Mouse (Mus musculus): ENCODE measurements around the gene Naaladl1.

Naaladl1 gene

DNA sequence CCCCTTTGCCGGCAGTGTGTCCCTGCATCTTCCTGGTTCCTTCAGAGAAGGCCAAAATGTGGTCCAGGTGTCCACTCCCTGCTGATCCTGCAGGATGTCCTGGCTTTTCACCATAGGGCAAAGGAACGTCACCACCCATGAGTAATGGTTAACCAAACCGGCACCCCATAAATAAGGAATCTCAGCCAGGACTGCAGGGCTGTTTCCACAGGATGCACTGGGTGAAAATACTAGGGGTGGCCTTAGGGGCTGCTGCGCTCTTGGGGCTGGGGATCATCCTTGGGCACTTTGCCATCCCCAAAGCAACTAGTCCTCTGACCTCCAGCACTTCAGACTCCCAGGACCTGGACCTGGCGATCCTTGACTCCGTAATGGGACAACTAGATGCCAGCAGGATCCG is at the start of gene Naaladl1:
Gene Naaladl1 (plus strand): TSS at position 197 of the 400 bp plus-strand sequence.
- DNase-seq (ENCODE audit: low read depth, low spot score), result no peak

DNA sequence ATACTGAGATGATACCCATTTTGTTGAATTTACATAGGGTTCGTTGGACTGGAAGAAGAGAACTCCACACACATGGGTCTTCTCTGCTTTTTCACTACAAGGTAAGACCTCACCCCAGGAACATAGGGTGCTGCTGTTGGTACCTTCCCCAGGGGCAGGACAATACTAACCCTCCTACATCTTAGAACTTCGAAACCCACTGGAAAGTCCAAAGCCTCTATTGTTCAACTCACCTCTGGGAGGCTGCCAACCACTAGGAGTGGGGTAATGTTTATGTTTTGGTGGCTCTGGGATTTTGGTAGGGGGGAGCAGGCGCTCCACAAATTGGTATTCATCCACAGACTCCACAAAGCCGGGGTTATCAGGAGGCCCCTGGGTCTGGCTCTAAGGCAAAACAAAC is 48.9 kb upstream of the Naaladl1 start:
- DNase-seq (ENCODE audit: low read depth, low spot score), result no peak

DNA sequence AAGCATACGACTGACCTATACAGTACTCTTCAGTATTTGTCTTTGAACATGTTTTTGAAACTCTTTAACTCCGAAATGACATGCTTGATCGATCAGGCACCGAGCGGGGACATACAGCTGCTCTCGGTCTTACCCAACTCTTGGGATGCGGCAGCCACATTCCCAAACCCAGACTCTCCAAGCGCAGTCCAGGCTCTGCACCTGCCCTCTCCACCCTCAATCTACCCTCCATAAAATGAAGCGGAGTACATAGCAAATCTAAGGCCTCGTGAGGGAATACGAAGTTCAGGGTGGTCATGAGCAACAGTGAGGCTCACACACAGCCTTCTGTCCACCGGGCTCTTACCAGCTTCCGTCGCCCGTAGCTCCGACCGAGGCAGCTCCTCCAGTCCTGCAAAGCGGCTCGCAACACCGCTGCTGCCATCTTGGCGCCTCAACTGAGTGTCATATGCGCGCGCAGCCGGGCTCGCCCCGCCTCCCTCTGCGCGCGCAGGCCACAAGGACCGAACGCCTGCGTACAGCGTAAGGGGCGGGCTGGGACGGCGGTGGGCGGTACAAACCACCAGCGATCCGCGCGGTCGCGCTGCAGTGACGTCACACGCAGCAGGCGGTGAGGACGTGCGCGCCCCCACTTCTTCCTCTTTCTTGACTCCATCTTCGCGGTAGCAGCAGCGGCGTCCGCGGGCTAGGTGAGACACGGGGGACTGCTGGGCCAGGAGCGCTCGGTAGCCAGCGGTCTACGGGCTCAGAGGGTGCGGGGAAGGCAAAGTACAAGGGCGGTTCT is 48.1 kb upstream of the Naaladl1 start, which contains the start of the genes Mrpl49 and Fau:
Gene Mrpl49 (minus strand): TSS at position 473 of the 784 bp plus-strand sequence.
Gene Fau (plus strand): TSS at position 532 of the 784 bp plus-strand sequence.
- peak; percentile 99 for DNase-seq (ENCODE audit: low read depth, low spot score)

DNA sequence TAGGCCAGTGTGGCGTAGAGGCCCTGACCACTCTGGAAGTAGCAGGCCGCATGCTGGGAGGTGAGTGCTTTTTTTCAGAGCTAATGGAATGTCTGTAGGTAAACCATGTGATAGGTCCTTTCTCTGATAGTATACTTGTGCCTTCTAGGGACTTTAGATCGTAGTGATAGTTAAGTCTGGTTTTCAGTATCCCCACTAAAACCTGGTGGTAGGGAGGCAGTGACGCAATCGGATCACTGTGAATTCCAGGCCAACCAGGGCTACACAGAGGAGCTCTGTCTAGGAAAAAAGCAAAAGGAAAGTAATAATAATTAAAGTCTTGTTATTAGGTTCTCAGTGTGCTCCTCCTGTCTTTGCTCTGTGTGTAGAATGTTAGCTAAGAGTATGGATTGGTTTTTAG is 47.1 kb upstream of the Naaladl1 start:
- DNase-seq (ENCODE audit: low read depth, low spot score), result no peak

DNA sequence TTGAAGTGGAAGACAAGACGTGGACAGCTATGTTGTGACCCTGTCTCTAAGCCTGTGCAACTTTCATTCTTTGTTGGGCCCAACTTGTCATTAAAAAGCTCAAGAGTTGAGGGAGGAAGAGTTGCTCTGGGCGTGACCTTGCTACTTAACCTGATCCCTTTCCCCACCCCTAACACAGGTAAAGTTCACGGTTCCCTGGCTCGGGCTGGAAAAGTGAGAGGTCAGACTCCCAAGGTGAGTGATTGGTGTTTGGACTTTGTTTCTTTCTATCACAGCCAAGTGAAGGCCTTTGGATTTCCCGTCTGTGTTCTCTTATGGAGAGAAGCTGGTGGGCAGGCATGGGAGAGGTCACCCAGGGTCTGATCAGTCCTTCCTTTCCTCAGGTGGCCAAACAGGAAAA is 46.6 kb upstream of the Naaladl1 start:
- DNase-seq (ENCODE audit: low read depth, low spot score), result no peak

DNA sequence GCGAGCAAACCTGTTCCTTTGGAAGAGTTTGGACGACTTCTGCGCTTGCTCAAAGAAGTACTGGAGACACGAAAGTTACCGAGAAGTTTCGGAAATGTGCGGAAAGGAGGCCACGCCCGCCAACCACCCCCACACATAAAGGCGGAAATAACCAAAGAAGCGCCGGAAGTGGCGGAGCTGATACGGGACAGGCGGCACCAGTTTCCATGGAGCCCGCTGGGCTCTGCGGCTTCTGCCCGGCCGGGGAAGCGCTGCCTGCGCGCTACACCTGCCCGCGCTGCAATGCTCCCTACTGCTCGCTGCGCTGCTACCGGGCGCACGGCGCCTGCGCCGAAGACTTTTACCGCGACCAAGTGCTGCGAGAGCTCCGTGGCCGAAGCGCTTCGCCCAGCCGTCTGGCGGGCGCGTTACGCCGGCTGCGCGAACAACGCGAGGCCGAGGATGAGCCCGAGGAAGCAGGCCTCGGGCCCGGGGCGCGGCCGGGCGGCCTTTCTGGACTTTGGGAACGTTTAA is 44.5 kb upstream of the Naaladl1 start, which contains the start of gene Znhit2:
Gene Znhit2 (plus strand): TSS at position 172 of the 513 bp plus-strand sequence.
- peak; percentile 96 for DNase-seq (ENCODE audit: low read depth, low spot score)

DNA sequence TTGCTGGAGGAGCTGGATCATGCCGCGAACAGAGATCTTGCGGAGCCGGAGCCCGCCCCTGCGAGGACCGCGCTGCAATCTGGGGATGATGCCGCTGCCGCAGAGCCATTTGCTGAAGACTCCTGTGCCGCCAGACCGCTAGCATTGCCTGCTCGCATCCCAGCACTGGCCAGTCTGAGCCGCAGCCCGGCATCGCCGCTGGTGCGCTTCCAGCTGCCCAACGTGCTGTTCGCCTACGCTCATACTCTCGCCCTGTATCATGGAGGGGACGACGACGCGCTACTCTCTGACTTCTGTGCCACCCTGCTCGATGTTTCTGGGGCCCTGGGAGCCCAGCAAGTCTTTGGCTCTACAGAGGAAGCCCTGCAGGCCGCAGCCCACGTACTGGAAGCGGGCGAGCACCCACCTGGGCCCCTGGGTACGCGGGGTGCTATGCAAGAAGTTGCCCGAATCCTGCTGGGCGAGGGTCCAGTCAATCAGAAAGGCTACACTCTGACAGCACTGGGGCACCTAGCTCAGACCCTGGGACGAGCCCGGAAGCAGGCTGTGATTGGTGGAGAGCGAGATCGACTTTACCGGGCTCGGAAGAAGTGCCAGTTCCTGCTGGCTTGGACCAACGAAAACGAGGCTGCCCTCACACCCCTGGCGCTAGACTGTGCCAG is 43.8 kb upstream of the Naaladl1 start:
- peak; percentile 59 for DNase-seq (ENCODE audit: low read depth, low spot score)

DNA sequence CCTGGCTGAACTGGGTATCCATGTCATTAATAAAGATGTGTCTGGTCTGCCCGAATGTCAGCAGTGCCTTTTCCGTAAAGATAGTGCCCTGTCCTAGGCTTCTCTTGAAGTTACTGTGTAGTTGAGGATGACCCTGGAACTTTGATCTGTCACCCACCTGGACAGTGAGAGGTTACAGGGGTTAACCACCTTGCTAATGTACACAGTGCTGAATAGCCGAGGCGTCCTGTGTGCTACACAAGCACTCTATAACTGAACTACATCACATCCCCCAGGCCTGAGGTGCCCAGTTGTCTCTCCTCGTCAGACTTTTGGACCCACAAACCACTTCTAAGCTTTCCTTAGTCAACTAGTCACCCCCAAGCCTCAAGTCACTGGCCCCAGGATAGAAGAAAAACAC is 43.2 kb upstream of the Naaladl1 start:
- DNase-seq (ENCODE audit: low read depth, low spot score), result no peak

DNA sequence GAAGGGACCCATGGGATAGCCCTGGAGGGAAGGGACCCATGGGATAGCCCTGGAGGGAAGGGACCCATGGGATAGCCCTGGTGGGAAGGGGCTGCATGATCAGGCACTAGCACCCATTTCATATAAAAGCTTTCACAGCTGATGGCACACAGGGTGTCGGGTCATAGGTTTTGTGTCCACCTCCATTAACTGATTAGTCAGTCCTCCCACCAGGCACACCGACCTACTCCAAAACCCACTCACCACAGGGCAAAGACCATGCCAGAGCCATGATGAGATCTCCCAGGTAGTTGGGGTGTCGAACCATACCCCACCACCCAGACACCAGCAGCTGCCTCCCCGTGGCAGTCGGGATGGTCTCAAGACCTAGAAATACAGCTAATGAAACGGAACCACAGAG is 42.5 kb upstream of the Naaladl1 start:
- DNase-seq (ENCODE audit: low read depth, low spot score), result no peak

DNA sequence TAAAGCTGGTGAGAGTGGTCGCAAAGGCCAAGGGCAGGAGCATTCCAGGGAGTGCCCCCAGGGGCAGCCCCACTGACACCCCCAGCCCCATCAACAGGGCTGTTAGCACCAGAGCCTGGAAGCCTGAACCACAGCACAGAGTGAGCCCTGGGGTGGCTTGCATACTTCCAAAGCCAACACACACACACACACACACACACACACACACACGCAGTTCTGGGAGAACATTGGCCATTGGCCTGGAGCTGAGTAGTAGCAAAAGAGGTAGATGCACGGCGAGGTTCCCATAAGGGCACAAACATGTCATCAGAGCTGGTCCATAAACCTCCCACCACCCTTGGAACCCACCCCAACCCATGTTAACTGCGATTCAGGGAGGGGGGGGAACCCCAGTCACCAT is 39.0 kb upstream of the Naaladl1 start:
- no peak for DNase-seq (ENCODE audit: low read depth, low spot score)

DNA sequence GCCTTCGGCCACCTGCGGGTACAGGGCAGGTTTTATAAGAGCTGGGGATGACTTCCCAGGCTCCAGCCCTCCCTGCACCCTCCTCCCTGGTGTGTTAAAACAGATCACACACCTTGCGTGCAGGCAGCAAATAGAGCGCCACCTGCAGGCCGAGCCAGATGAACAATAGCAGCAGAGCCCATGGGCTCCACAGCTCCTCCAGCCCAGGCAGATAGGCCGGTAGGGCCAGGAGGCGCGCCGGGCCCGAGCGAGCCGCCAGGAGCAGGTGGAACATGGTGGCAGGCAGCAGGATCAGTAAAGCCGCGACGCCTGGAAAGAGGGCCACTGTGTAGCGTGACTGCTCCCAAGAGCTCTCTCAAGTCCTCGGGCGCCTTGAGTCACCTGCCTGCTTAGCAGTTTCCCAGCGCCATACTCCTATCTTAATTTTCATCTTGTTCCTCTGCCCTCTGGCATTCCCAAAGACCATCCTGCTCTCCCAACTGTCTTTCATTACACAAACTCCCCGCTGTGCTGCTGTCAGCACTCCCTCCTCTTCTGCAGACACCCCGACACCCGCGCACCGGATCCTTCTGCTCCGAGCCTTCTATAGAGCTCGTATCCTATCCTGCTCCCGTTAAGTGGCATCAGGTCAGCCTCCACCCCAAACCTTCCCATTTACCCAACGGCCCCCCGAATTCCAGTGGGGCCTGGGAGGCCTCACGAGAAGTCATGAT is 38.4 kb upstream of the Naaladl1 start:
- peak; percentile 96 for DNase-seq (ENCODE audit: low read depth, low spot score)

DNA sequence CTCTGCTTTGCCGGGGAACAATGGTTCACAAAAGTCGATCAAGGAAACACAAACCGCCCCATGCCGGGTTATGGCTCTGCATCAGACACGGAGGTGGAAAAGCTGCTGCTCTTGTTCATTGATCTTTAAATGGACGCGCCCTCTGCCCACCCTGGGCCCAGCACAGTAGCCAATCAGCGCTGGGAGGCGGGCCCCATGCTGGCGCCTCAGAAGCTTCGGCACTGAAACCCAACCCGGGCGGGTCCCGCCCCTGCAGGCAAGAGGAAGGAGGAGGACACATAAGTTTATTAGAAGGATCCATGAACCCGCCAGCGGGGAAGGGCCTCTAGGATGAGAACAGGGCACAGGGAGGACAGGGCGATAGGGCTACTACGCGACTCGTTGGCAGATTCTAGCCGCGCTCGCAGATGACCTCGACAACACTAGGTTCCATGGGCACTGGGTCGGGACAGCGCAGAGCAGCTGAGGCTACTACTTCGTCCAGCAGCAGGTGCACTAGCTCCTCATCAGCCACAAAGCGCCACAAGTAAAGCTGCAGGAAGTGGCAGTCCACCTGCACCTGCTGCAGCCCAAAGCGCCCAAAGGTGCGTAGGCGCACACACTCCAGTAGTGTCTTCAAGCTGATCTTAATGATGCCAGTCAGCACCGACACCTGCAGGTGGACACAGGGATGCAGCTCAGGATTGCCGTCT is 37.7 kb upstream of the Naaladl1 start, which contains the start of gene Tm7sf2:
Gene Tm7sf2 (minus strand): TSS at position 650 of the 692 bp plus-strand sequence.
- DNase-seq (ENCODE audit: low read depth, low spot score), result peak; percentile 96

DNA sequence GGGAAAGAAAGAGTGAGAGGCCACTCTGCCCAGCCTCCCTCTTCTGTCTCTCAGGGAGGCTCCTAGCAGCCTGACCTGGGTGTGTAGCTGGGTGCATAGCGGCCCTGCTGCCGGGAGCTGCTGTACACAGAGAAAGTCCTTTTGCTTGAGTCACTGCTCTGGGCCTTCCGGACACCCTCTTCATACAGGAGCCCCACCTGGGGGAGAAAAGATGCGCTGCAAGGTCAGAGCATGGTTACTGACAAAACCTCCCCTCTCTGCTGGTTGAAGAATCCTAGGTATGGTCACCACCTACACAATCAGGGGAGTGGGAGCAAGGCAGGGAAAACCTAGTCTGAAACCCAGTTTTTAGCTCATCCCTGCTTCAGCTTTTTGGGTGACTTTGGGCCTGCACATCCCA is 36.6 kb upstream of the Naaladl1 start:
- no peak for DNase-seq (ENCODE audit: low read depth, low spot score)

DNA sequence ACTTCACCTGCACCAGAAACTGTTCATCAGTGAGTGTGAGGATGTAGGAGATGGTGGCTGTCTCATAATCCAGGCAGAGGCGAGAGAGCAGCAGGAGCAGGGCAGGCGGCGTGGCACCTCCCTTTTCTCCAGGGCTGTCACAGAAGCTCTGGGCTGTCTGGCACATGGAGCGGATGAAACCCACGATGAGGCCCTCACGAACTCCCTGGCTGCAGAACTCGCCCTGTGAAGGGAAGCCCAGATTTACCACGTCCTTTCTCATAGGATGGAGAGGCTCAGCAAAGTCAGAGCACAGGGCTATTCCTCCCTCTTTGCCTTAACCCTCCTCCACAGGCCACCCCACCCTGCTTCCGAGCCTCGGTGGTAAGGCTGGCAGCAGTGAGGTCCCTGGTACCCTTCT is 35.7 kb upstream of the Naaladl1 start:
- no peak for DNase-seq (ENCODE audit: low read depth, low spot score)

DNA sequence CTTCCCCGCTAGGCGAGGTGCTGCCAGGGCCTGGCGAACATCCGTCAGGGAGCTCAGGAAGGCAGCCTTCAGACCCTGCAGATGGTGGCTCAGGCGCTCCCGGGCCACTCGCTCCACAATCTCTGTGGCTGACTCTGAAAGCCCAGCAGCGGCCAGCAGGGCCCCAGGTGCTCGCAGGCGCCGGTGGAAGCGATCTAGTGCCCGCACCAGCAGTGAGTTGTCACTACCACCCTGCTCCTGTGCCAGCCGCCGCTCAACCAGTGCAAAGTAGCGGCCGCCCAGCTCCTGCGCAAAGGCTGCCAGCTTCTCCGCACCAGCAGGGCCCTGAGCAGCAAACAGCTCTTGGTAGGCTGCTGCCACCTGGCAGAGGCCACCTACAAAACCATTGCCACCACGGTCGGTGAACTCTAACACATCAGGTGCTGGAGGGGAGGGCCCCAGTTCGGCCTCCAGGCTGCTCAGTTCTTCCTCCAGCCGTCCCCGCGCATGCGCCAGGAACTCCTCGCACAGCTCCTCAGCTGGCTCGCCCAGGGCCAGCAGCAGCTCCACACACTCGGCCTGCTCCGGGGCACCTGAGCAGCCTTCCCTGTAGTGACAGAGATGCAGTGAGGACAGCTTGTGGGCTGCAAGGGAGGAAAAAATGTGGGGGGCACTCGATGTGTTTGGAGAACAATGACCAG is 34.9 kb upstream of the Naaladl1 start:
- DNase-seq (ENCODE audit: low read depth, low spot score), result peak; percentile 84

DNA sequence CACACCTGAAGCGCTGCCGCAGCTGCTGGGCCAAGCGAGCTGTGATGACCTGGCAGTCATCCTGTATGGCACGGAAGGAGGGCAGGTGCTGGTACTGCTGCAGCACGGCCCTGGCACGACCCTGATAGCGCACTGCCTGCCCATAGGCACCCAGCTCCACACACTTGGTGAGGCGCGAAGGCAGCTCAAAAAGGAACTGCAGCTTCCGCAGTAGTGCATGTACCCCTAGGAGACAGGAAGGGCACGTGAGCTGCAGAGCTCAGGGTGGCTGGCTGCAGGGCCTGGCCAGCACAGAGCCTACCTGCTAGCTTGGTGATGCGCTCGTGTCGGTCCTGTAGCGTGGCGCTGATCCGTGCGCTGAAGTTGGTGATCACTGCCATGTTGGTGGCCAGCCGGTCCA is 34.3 kb upstream of the Naaladl1 start:
- no peak for DNase-seq (ENCODE audit: low read depth, low spot score)

DNA sequence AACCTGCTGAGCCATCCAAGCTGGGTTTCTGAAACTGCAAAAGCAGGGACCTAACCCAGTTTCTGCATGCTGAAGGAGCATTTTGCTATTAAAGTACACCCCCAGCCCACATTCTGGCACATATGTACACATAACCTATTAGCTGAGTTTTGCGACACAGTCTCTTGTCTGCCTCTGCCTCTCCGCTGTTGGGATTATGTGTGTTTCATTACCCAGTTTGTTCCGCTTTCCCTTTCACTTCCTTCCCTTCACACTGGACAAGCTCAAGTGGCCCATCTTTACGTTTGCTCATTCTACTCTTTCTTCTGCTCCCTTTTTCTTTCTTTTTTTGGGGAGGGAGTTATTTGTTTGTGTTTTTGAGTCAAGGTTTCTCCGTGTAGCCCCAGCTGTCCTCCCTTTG is 31.7 kb upstream of the Naaladl1 start:
- no peak for DNase-seq (ENCODE audit: low read depth, low spot score)

DNA sequence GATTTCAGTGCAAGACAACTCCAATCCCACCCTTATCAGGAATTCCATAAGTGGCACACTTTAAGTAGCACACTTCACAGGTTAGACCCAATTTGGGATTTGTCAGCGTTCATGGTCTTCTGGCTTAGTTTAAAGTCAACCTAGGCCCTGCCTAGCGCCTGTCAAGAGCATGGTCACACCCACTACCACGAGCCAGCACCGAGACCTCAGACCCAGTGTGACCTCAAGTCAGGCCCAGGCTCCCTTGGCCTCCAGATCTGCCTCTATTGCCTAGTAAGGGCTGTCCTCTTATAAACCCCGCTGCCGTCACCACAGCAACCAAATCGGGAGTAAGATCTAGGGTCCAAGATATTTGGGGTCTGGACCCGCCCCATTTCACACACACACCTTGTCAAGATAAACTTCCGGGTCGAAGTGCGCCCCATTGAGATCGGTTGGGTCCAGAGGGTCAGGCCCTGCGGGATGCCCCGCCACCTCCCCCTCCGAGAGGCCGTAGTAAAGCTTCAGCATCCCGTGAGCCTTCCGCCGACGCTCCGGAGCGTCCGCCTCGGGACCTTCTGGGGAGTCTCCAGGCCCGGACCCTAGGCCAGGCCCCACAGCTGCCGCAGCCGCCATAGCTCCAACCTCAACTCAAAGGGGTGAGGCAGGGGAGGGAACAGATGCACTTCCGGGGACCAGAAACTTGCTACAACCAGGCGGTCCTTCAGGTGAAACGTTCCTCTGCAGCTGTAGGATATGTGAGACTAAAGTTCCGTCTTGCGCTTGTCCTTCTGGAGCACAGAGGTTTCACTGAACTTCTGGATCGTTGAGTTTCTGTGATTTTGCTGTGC is 28.8 kb upstream of the Naaladl1 start, which contains the start of gene Vps51:
Gene Vps51 (minus strand): TSS at position 668 of the 830 bp plus-strand sequence.
- peak; percentile 96 for DNase-seq (ENCODE audit: low read depth, low spot score)

DNA sequence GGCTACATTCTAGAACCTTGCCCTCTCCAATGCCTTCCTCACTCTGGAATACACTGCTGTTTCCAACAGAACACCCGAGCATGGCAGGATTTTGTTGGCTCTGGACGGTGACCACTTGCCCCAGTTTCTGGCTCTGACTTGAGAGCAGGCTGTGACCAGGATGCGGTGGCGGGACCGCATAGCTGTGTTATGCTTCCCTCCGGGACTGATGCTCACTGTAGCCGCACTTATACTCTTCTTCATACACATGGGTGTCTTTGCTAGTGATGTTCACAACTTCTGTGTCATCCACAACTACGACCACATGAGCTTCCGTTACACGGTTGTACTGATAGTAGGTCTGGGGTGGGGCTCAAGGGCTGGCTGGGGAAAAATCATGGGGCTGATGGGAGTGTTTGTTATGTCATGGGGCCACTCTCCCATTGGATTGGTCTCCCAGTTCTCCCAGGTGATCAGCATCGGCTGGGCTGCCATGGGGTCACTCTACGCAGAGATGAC is 25.6 kb upstream of the Naaladl1 start, which contains the start of gene Tmem262:
Gene Tmem262 (plus strand): TSS at position 51 of the 498 bp plus-strand sequence.
- no peak for DNase-seq (ENCODE audit: low read depth, low spot score)

All from ZHBTc4 (cell line).